Mouse (Mus musculus) frontal cortex, postnatal 10 days (tissue): ENCODE results near the gene Nbea.

ENCODE experiments used
- DNase-seq, 2 experiments: peaks; one replicate each; pipeline ENCODE4 v3.0.0; 2022; ENCODE audit warnings: low spot score in 2 of 2, mixed read lengths in 1 of 2

The Nbea gene

GRCm38 (mm10) chr3:55593312-55593711, 590.2 kb downstream of the Nbea start:
- DNase-seq: no peak

DNA sequence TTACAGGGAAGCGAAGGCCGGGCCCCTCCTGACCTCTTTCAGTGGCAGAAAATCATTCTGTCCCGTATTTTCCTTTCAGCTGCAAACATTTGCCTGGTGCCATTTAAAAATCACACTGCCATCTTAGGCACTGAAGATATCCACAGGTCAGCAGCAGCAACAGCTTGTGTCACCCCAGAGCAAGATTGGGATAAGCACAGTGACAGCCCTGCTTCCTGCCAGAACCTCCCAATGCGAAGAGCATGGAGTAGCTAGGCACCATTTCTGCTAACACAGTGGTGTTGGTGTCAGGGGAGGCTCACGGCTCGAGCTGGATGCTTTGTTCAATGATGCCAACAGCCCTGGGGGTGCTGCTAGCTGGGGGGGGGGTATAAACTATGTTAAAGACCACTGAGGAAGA, 592.8 kb downstream of the Nbea start:
- no peak for DNase-seq

DNA sequence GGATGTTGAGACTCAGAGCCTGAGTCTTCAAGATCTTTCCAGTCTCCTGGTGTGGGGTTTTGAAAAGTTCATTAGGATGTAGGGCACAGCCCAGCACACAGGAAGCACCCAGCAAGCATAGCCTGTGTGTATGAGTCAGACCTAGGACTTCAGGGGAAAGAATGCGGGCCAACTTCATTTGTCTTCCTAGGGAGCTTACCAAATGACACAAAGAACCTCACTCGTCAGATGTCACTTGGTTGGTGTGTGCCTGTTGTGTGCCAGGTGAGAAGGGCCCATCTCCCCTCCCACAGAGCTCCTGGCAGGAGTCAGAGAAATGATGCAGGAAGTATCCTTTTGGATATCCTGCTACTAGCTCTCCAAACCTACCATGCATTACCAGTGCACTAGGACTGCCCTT, 593.2 kb downstream of the Nbea start:
- DNase-seq: no peak

DNA sequence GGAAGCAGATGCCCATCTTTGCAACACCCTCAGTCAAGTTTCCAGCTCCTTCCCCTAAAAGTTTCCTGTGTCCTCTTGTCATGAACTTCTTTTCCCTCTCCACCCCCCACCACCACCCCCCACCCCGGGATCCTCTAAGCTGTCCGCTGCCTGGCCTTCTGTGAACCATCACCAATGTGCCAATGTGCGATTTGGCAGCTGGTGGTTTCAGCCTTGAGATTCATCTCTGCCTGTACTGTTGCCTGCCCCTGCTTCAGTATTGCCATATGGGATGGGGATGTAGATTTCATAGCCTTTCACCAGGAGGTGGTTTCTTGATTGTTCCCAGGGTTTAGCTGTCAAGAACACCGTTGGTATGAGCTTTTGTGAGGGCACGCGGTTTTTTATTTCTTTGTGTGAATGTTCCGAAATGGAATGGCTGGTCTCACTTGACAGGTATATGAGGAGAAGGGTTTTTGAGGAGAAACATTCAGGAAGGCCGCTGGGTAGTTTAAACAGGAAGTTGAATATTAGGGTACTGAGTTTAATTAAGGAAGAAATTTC, 594.0 kb downstream of the Nbea start:
- DNase-seq: no peak

DNA sequence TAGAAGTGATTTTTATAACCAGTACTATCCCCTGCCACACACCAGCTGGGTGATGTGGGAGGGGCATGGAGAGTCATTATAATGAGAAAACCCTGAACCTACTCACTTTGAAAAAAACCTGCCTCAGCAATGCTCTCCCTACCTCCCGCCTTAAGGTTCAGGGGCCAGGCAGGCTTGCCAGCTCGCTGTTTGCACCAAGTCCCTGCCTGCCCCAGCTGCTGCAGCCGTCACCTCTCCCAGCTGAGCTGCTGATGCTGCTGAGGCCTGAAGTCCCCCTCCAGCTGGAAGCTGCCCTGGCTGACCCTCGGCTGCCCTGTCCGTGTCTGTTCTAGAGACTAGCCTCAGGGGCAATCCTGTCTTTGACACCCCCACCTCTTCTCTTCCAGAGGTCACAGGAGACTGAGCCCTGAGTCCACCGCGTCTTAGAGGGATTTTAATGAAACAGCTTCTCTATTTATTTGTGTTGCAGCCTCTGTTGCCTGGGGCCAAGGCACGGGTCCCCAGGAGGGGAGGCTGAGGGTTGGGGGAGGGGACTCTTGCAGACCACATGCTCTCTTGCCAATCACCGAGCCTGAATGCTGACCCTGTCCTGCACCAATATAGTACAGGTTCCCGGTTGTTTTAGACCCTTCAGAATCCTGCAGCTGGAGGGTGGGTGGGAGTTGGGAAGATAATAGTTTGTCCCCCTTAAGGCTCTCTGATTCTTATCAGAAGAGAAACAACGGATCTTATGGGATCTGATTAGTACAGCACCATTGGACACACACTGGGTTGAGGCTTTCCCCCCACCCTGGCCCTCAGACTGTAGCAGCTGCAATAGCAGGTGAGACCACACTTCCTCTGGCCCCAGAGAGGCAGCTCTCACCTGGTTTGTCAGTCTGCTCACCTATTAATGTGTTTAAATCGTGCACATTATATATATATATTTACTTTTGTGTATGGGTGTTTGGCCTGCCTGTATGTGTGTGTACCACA, 595.2 kb downstream of the Nbea start:
- no peak for DNase-seq

DNA sequence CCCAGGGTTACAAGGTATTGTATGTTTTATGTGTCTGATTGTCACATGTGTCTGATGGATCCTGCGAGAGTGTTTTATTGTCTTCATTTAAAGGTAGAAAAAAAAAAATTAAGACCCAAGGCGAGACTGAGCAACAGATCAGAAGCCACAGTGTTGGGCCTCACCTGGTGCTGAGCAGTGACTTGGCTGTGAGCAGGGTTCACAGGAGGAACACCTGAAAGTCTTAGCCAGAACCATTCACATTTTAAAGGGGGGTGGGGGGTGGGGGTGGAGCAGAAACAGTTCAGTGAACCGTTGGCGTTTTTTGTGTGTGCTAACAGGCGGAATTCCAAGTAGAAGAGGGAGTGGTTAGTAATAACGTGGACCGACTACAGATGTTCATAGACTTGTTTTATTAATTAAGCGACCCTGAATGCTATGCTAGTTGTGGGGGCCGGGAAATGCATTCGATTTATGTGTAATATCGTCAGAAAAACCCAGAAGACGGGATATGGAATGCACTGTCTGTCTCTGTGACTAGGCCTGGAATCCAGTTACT, 596.0 kb downstream of the Nbea start:
- DNase-seq: no peak
